Mouse (Mus musculus) embryonic fibroblast, embryonic 13.5 days (primary cell): ENCODE results near the gene Fam102a. TPM values are rescaled to one million over a fixed set of nuclear protein-coding genes. Genes with fewer than 3 reads are reported as not detected.

ENCODE experiments used
- H3K27ac ChIP-seq: 2 replicates; pipeline ENCODE4 v1.5.1; 2012; ENCODE audit warnings: low read length, control low read depth, inconsistent platforms; ENCODE audit not compliant: insufficient read depth
- H3K4me1 ChIP-seq: 2 replicates; pipeline ENCODE4 v1.6.1; 2011; ENCODE audit warnings: low read length; ENCODE audit not compliant: control insufficient read depth, insufficient read depth
- H3K4me3 ChIP-seq: 2 replicates; pipeline ENCODE4 v1.5.1; 2011; ENCODE audit warnings: mild to moderate bottlenecking, control low read depth, low read length; ENCODE audit not compliant: insufficient read depth
- CTCF ChIP-seq: IDR thresholded peaks from 2 replicates; pipeline ENCODE4 v1.5.1; 2011; ENCODE audit warnings: mild to moderate bottlenecking, control low read depth, low read length, moderate library complexity, borderline replicate concordance; ENCODE audit not compliant: insufficient read depth
- POLR2A ChIP-seq: IDR thresholded peaks from 2 replicates; pipeline ENCODE4 v1.6.1; 2011; ENCODE audit warnings: low read depth, mild to moderate bottlenecking, control low read depth, low read length, moderate library complexity
- polyA plus RNA-seq: library from polyadenylated mRNA; stranded (reverse); fragments of >200 nt; gene quantifications from 2 replicates; pipeline ENCODE4 v1.2.4, GENCODE M21; 2011; ENCODE audit warnings: low read depth; ENCODE audit not compliant: missing spikeins, insufficient read length

The Fam102a gene
- polyA plus RNA-seq, 1 experiment: 8.9 TPM

DNA sequence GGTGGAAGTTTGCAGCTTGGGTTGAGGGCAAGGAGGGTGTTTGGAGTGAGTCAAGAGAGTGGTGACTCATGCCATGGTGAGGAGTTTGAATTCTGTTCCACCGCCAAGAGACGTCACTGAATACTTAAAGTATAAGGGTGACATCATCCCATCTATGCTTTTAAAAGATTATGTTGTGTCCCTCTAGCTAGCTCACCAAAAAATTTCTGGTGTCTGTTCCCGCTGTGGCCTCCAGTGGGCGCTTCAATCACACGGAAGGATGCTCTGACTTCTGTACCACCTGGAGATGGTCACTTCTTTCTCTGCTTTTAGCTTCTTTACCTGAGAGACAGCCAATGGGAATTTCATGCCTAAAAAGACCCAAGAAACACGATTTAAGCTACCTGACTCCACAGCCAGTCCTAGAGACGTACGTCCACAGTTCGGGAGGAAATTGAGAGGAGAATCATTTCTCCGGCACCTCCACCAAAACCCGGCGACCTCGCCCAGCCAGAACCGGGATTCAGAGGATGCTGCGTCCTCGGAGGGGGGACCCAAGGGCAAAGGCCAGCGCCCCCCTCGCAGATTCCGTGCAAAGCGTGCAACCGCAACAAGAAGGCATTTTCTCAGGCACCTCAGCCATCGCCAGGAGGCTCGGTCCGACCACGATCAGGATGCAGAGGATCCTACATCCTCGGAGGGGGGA, 39.9 kb downstream of the Fam102a start:
- no peak; the same call in 1 of the 2 replicates for TF ChIP-seq POLR2A
- 0 out of 2 replicates have a peak, but pooled peaks have one; percentile 23 for TF ChIP-seq CTCF
- Histone ChIP-seq H3K27ac (no peak overlapping the region), H3K4me1 (no peaks in the 10 kb centered on the region), H3K4me3 (peak overlapping the region; percentile 30)

- no peaks in the 10 kb centered on the region for H3K4me1 ChIP-seq
- TF ChIP-seq POLR2A (no peak), CTCF (no peak)
- H3K27ac ChIP-seq: no peak within 1 kb of the TSS
- H3K4me3 ChIP-seq: peak within 1 kb of the TSS; percentile 30
Observed at GRCm38 (mm10) chr2:32575586-32576160, 40.5 kb downstream of the Fam102a start, which contains the start of gene 9430097D07Rik. 9430097D07Rik (minus strand) TSS chr2:32575684.

- no peaks in the 10 kb centered on the region for H3K4me1 ChIP-seq
- no peak overlapping the region for H3K4me3 ChIP-seq
- no peak overlapping the region for H3K27ac ChIP-seq
- TF ChIP-seq CTCF (no peak), POLR2A (no peak)
Observed at GRCm38 (mm10) chr2:32576532-32576931, 41.4 kb downstream of the Fam102a start.

GRCm38 (mm10) chr2:32578146-32579046, 43.3 kb downstream of the Fam102a start:
- TF ChIP-seq CTCF (no peak), POLR2A (no peak)
- no peaks in the 10 kb centered on the region for H3K4me1 ChIP-seq
- H3K27ac ChIP-seq: no peak overlapping the region
- no peak overlapping the region for H3K4me3 ChIP-seq

GRCm38 (mm10) chr2:32581450-32582095, 46.4 kb downstream of the Fam102a start:
- TF ChIP-seq CTCF: no peak
- no peak overlapping the region for H3K27ac ChIP-seq
- peaks cover 2% of the 10 kb centered on the region; the same call in 1 of the 2 replicates for H3K4me1 ChIP-seq
- H3K4me3 ChIP-seq: no peak overlapping the region

GRCm38 (mm10) chr2:32582830-32583799, 48.0 kb downstream of the Fam102a start:
- TF ChIP-seq CTCF (peak; percentile 91), POLR2A (no peak; the same call in 1 of the 2 replicates)
- peaks cover 5% of the 10 kb centered on the region for H3K4me1 ChIP-seq
- H3K27ac ChIP-seq: no peak overlapping the region
- H3K4me3 ChIP-seq: no peak overlapping the region

- Histone ChIP-seq H3K27ac (no peak overlapping the region), H3K4me1 (peaks cover 7% of the 10 kb centered on the region), H3K4me3 (no peak overlapping the region)
- TF ChIP-seq POLR2A (no peak), CTCF (no peak)
Observed at GRCm38 (mm10) chr2:32585149-32585714, 50.1 kb downstream of the Fam102a start.

GRCm38 (mm10) chr2:32586871-32587351, 51.8 kb downstream of the Fam102a start, which contains the start of gene St6galnac4:
St6galnac4 (plus strand) TSS chr2:32587095.
- peaks cover 7% of the 10 kb centered on the region for H3K4me1 ChIP-seq
- H3K4me3 ChIP-seq: peak within 1 kb of the TSS; percentile 87
- TF ChIP-seq CTCF (no peak), POLR2A (peak; percentile 76)
- peak within 1 kb of the TSS; percentile 36 for H3K27ac ChIP-seq
